Mouse (Mus musculus) neural tube, embryonic 11.5 days (tissue): ENCODE measurements around the gene Irak4. TPM values are rescaled to one million over a fixed set of nuclear protein-coding genes. Genes with fewer than 3 reads are reported as not detected.

ENCODE experiments used
- ATAC-seq: fragments of 200-750 bp; cut with Nextera tagmentation; 2 replicates; pipeline ENCODE4 v1.8.0; 2017; ENCODE audit warnings: moderate number of reproducible peaks, mild to moderate bottlenecking, moderate TSS enrichment, moderate library complexity; ENCODE audit not compliant: insufficient read depth, low FRiP score, low TSS enrichment
- DNase-seq: peaks from one replicate; pipeline ENCODE4 v3.0.0-alpha.2; 2015; ENCODE audit warnings: low spot score
- H3K27ac ChIP-seq: fragments of 300-500 bp; sonication (generic); 2 replicates; pipeline ENCODE4 v1.5.1; 2014; ENCODE audit warnings: low read depth, mild to moderate bottlenecking, low read length
- H3K27me3 ChIP-seq: fragments of 300-500 bp; sonication (generic); 2 replicates; pipeline ENCODE4 v1.6.1; 2014; ENCODE audit warnings: mild to moderate bottlenecking, low read length, mixed read lengths; ENCODE audit not compliant: control insufficient read depth, insufficient read depth
- H3K36me3 ChIP-seq: fragments of 300-500 bp; sonication (generic); 2 replicates; pipeline ENCODE4 v1.6.1; 2014; ENCODE audit warnings: mild to moderate bottlenecking, low read length, moderate library complexity, mixed read lengths; ENCODE audit not compliant: control insufficient read depth, insufficient read depth
- H3K4me1 ChIP-seq: fragments of 300-500 bp; sonication (generic); 2 replicates; pipeline ENCODE4 v1.6.1; 2014; ENCODE audit warnings: low read length, mixed read lengths; ENCODE audit not compliant: control insufficient read depth, insufficient read depth
- H3K4me2 ChIP-seq: fragments of 300-500 bp; sonication (generic); 2 replicates; pipeline ENCODE4 v1.6.1; 2014; ENCODE audit warnings: low read depth, mild to moderate bottlenecking, moderate library complexity
- H3K4me3 ChIP-seq: fragments of 300-500 bp; sonication (generic); 2 replicates; pipeline ENCODE4 v1.5.1; 2014; ENCODE audit warnings: low read depth, low read length
- H3K9ac ChIP-seq: fragments of 300-500 bp; sonication (generic); 2 replicates; pipeline ENCODE4 v1.6.1; 2014; ENCODE audit warnings: mild to moderate bottlenecking, low read length
- H3K9me3 ChIP-seq: fragments of 300-500 bp; sonication (generic); 2 replicates; pipeline ENCODE4 v1.6.1; 2016; ENCODE audit warnings: low read length; ENCODE audit not compliant: control insufficient read depth
- WGBS: fragments of 180-500 bp; shearing (Covaris S2); extraction: QIAGEN DNeasy Blood & Tissue Kit; methylation state at CpG from one replicate; pipeline ENCODE4 v1.1.7; 2014; 5-methylcytosine and 5-hydroxymethylcytosine counted together
- polyA plus RNA-seq: library from polyadenylated mRNA; unstranded; fragments of >200 nt; fragmentation: Nextera tagmentation; extraction: Ambion mirVana; gene quantifications from 2 replicates; pipeline ENCODE4 v1.2.1, GENCODE M21; 2014

Gene Irak4
- polyA plus RNA-seq: 2.6 and 3.4 TPM in 2 replicates

DNA sequence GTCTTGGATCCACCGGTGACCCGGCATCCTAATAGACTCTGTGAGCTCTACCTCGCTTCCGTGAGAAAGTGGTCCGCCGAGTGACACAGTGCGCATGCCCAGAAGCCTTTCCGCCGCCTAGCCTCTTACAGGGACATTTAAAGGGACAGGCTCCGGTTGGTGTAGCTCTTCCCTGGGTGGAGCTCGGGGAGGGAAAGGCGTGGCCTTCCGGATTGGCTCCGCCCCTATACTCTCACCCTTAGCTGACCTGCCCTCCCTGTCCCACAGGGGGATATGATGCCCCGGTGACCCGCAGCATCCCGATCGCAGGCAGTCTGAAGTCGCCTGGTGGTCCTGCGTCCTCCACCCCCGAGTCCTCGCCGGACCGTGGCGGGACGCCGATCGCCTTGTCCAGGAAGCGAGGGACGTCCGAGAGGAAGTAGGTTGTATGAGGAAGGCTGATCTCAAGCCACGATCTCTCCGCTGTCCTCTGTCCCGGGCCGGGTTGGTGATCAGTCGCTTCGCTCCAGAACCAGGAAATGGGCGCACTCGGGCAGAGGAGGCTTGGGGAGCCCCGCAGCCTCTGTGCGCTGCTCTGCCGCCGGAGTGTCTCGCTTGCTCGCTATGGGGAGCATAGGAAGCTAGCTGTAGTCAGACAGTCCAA is at the start of gene Irak4, which contains the start of gene Pus7l:
TSS of gene Irak4 (plus strand) at position 235 of the 643 bp plus-strand sequence.
TSS of gene Pus7l (minus strand) at position 139 of the 643 bp plus-strand sequence.
- no peaks in the 10 kb centered on the region for H3K27me3 ChIP-seq
- DNase-seq (peak; percentile 93), ATAC-seq (peak; percentile 98)
- H3K36me3 ChIP-seq: no peaks in the 10 kb centered on the region
- H3K4me3 ChIP-seq: peak within 1 kb of the TSS; percentile 67
- peak within 1 kb of the TSS; percentile 71 for H3K9ac ChIP-seq
- H3K27ac ChIP-seq: no peak within 1 kb of the TSS
- H3K4me1 ChIP-seq: no peaks in the 10 kb centered on the region
- H3K4me2 ChIP-seq: peak within 1 kb of the TSS; percentile 65
- no peaks in the 10 kb centered on the region for H3K9me3 ChIP-seq
- WGBS: under 1% methylated on average over 45 of the region's 45 CpGs

DNA sequence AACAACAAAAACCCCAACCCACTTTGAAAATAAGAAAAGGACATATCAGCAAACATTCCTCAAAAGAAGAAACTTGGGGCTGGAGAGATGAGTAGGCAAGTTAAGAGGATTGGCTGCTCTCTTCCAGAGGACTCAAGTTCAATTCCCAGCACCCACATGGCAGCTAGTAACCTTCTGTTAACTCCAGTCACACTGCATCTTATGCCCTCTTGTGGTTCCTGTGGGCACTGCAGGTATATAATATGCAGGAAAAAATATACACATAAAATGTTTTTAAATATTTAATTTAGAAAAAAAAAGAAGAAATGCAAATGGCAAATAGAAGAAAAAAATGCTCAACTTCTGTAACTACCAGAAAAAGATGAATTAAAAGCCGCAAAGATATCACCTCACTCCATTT is 49.0 kb upstream of the Irak4 start:
- ATAC-seq: no peak
- WGBS: 93% methylated on average over 1 of the region's 1 CpGs
- no peak overlapping the region for H3K4me3 ChIP-seq
- no peak overlapping the region for H3K4me2 ChIP-seq
- H3K27me3 ChIP-seq: no peaks in the 10 kb centered on the region
- 0 out of 2 replicates have a peak, but pooled peaks cover 2% of the 10 kb centered on the region for H3K9me3 ChIP-seq
- no peaks in the 10 kb centered on the region for H3K4me1 ChIP-seq
- DNase-seq: no peak
- no peak overlapping the region for H3K27ac ChIP-seq
- H3K9ac ChIP-seq: no peak overlapping the region
- no peaks in the 10 kb centered on the region for H3K36me3 ChIP-seq

DNA sequence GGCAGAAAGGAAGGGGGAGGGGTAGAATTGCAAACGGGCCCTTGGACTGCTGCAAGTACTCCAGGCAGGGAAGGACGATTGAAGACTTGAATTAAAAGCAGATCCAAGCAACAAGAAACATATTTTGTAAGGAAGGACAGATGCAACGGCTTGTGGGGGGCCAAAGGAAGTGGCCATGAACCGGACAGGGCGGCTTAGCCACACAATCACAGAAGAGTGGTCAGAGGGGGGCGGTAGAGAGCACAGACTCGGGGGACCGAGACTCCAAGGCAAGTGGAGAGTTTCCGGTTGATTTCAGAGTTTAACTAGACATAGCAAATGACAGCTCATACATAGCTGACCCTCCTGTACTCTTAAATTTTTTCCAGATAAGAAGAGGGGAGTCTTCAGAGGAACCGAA is 47.5 kb upstream of the Irak4 start:
- DNase-seq (no peak), ATAC-seq (no peak)
- H3K27ac ChIP-seq: no peak overlapping the region
- H3K27me3 ChIP-seq: no peaks in the 10 kb centered on the region
- no peak overlapping the region for H3K4me2 ChIP-seq
- 0 out of 2 replicates have a peak, but pooled peaks cover 2% of the 10 kb centered on the region for H3K9me3 ChIP-seq
- H3K9ac ChIP-seq: no peak overlapping the region
- H3K4me3 ChIP-seq: no peak overlapping the region
- no peaks in the 10 kb centered on the region for H3K4me1 ChIP-seq
- WGBS: 72% methylated on average over 10 of the region's 10 CpGs
- H3K36me3 ChIP-seq: no peaks in the 10 kb centered on the region

DNA sequence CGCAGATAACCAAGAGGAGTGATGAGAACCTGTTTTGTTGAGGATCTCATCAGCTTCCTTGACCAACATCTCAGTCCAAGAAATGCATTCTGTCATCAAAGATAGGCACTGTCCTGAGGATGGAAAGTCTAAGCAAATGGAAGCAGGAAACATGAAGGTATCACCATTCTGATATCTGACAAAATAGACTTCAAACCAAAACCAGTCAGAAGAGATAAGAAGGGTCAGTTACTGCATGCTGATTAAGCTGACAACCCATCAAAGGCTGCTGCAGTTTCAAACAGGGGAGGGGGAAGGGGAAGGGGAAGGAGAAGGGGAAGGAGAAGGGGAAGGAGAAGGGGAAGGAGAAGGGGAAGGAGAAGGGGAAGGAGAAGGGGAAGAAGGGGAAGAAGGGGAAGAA is 44.2 kb upstream of the Irak4 start:
- no peak overlapping the region for H3K4me2 ChIP-seq
- H3K4me1 ChIP-seq: no peaks in the 10 kb centered on the region
- H3K27ac ChIP-seq: no peak overlapping the region
- no peaks in the 10 kb centered on the region for H3K27me3 ChIP-seq
- no peaks in the 10 kb centered on the region for H3K36me3 ChIP-seq
- WGBS: 76% methylated on average over 1 of the region's 1 CpGs
- DNase-seq: no peak
- no peak for ATAC-seq
- no peaks in the 10 kb centered on the region for H3K9me3 ChIP-seq
- H3K4me3 ChIP-seq: no peak overlapping the region
- no peak overlapping the region for H3K9ac ChIP-seq

DNA sequence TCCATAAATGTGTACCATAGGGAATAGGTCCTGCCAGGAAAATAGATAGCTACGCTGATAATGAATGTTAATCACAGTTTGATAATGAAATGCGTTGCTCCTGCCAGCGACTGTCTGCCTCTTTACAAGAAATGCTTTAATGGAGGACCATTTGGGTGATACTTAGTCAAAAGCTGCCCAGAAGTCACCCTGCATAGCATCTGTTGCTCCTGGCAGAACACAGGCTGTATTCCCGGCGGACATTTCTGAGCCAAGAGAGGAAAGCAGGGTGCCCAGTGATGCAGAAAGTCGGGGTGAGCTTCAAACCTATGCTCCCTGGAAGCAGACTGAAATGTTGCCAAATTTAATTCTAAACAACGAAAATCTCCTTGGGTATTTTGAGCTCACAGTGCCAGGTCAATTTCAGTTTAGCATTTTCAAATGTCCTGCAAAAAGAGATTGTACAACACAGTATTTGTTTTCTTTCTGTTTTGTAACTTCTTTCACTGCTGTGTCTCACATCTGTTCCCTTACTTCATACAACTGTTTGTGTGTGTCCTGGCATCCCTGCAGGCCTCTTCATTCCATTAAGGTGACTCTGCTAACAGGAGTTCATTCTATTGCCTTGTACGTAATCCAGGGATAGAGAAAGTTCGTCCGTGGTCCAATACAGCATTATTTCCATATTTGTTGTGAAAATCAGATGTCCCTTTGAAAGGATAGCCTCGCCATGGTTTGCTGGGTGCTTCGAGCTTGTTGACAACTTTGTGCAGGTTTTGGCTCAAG is 39.8 kb upstream of the Irak4 start:
- no peaks in the 10 kb centered on the region for H3K9me3 ChIP-seq
- no peaks in the 10 kb centered on the region for H3K4me1 ChIP-seq
- H3K4me3 ChIP-seq: no peak overlapping the region
- 84% methylated on average over 12 of the region's 12 CpGs for WGBS
- no peak overlapping the region for H3K9ac ChIP-seq
- H3K27me3 ChIP-seq: no peaks in the 10 kb centered on the region
- H3K4me2 ChIP-seq: no peak overlapping the region
- no peak for DNase-seq
- no peak for ATAC-seq
- no peak overlapping the region for H3K27ac ChIP-seq
- H3K36me3 ChIP-seq: no peaks in the 10 kb centered on the region

DNA sequence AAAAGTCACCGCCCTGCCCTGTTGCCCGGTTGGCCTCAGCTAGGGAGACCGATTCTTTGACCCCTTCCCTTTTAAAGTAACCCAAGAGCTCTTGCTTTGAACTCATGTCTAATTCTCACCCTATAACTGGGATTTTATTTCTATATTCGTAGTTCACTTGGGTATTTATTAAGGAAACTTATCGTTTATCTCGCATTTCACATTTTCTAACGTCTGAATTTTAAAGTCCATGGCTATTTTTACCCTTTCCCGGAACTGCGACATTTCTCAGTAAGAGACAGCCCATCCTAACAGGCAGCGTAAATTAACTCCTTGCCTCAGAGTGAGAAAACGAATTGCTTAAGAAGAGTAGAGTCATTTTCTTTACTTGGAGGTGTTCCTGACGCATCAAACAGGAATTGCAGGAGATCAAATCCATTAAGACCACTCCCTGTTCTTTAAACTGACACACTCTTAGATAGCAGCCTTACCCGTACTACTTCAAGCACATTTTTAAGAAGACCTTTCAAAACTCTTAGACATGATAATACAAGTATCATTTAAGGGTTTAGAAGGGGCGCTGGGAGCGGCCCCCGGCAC is 25.4 kb upstream of the Irak4 start:
- ATAC-seq: no peak
- no peak overlapping the region for H3K4me2 ChIP-seq
- DNase-seq: no peak
- H3K27me3 ChIP-seq: no peaks in the 10 kb centered on the region
- H3K9ac ChIP-seq: no peak overlapping the region
- H3K4me1 ChIP-seq: no peaks in the 10 kb centered on the region
- WGBS: 79% methylated on average over 16 of the region's 16 CpGs
- no peaks in the 10 kb centered on the region for H3K36me3 ChIP-seq
- H3K27ac ChIP-seq: no peak overlapping the region
- H3K4me3 ChIP-seq: no peak overlapping the region
- H3K9me3 ChIP-seq: no peaks in the 10 kb centered on the region

DNA sequence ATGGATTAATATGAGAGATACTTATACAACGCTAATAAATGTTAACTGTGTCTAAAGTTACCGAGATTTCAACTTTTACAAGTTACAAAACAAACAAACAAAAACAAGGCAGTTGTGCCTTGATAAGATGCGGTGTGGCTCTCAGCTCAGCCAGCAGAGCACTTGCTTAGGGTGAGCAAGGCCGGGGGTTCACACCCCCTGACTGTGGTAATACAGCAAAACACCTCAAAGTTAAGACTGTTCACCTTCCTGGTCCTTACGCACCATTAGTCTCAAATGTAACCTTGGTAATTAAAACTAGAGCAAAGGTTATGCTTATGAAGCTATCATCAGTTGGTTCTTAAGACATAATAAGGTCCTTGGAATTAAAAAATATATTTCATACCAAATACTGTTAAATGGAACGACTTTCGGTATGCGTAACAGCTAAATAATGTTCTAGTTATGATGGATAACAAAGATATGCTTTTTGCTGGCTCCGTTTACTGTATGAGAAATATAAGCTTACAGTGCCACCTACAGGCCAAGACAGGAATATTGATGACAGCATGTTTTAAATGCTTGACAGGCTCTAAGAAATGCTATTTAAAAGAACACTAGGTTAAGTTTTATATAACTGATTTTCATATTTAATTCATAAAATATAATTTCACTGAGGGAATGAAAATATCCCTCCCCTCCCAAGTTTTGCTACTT is 23.1 kb upstream of the Irak4 start:
- WGBS: 51% methylated on average over 9 of the region's 9 CpGs
- ATAC-seq (peak; percentile 38), DNase-seq (peak; percentile 39)
- H3K4me3 ChIP-seq: no peak overlapping the region
- no peak overlapping the region for H3K4me2 ChIP-seq
- H3K27me3 ChIP-seq: no peaks in the 10 kb centered on the region
- no peaks in the 10 kb centered on the region for H3K4me1 ChIP-seq
- no peak overlapping the region for H3K27ac ChIP-seq
- no peaks in the 10 kb centered on the region for H3K36me3 ChIP-seq
- no peaks in the 10 kb centered on the region for H3K9me3 ChIP-seq
- no peak overlapping the region for H3K9ac ChIP-seq

DNA sequence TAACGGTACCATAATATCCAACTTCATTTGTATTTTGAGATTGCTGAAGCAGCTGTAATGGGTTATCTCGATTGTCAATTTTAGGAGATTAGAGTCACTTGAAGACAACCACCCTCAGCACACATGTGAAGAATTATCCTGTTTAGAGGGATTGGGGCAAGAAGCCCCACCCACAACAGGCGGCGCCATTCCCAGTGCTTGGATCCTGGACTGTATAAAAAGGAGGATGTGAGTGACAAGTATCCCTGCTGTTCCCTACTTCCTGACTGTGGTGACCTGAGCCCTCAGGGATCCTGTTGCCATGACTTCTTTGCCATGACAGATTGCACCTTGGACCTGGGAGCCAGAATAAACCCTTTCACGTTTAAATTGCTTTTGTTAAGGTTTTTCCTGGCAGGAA is 22.5 kb upstream of the Irak4 start:
- H3K36me3 ChIP-seq: no peaks in the 10 kb centered on the region
- no peaks in the 10 kb centered on the region for H3K4me1 ChIP-seq
- DNase-seq: no peak
- H3K4me3 ChIP-seq: no peak overlapping the region
- H3K27ac ChIP-seq: no peak overlapping the region
- no peak for ATAC-seq
- 82% methylated on average over 5 of the region's 5 CpGs for WGBS
- H3K27me3 ChIP-seq: no peaks in the 10 kb centered on the region
- H3K9ac ChIP-seq: no peak overlapping the region
- H3K9me3 ChIP-seq: no peaks in the 10 kb centered on the region
- no peak overlapping the region for H3K4me2 ChIP-seq
